In genomic region chr9:56652551-56652950, GRCm38 (mm10) we compare ENCODE assay signal across 27 mouse cellular contexts.
"Had no signal": no experiment of that assay in that cellular context is flagged by ENCODE, and none has a peak within 500 bp of the region (broad histone marks: within the 10 kb centered on the region; RNA-seq: fewer than 3 reads in every experiment).

No protein-coding gene starts in this region.

- H3K36me3 ChIP-seq: heart, embryonic 13.5 days; heart, embryonic 15.5 days; hindbrain, embryonic 13.5 days; hindbrain, embryonic 15.5 days; kidney, embryonic 15.5 days; limb, embryonic 13.5 days; limb, embryonic 15.5 days; liver, embryonic 12.5 days had no signal

- DNase-seq: gastrocnemius, postnatal 14 days; gastrocnemius, postnatal 36 days; heart, adult 11 months; heart, adult 2 months; heart, postnatal 14 days; heart, postnatal 36 days; kidney, adult 11 months; kidney, adult 2 months; kidney, adult 9 months; kidney, postnatal 14 days; kidney, postnatal 36 days; layer of hippocampus, adult 9-11 months; layer of hippocampus, postnatal 36 days; left cerebral cortex, postnatal 4 days had no signal

- H3K4me2 ChIP-seq: heart, embryonic 11.5 days; heart, embryonic 13.5 days; heart, embryonic 15.5 days; hindbrain, embryonic 13.5 days; hindbrain, embryonic 15.5 days; kidney, embryonic 15.5 days; limb, embryonic 13.5 days; limb, embryonic 15.5 days; liver, embryonic 12.5 days had no signal

- H3K4me3 ChIP-seq: heart, adult 2 months; heart, embryonic 13.5 days; heart, embryonic 15.5 days; hindbrain, embryonic 13.5 days; hindbrain, embryonic 15.5 days; kidney, embryonic 15.5 days; limb, embryonic 13.5 days; limb, embryonic 15.5 days; liver, embryonic 12.5 days had no signal

- ATAC-seq: hindbrain, postnatal 0 days; intestine, embryonic 16.5 days; liver, embryonic 12.5 days had no signal

- H3K27ac ChIP-seq: heart, adult 2 months; heart, embryonic 13.5 days; heart, embryonic 15.5 days; hindbrain, embryonic 13.5 days; hindbrain, embryonic 15.5 days; hindbrain, postnatal 0 days; kidney, embryonic 15.5 days; kidney, postnatal 0 days; limb, embryonic 13.5 days; limb, embryonic 15.5 days; liver, embryonic 12.5 days; liver, embryonic 14.5 days had no signal

- H3K27me3 ChIP-seq: hindbrain, embryonic 15.5 days; limb, embryonic 15.5 days had no signal

- H3K9me3 ChIP-seq: heart, embryonic 13.5 days; heart, embryonic 15.5 days; hindbrain, embryonic 13.5 days; hindbrain, embryonic 15.5 days; kidney, embryonic 15.5 days; limb, embryonic 13.5 days; limb, embryonic 15.5 days; liver, embryonic 12.5 days had no signal

- H3K9ac ChIP-seq: heart, embryonic 13.5 days; heart, embryonic 15.5 days; hindbrain, embryonic 13.5 days; hindbrain, embryonic 15.5 days; kidney, embryonic 15.5 days; limb, embryonic 13.5 days; limb, embryonic 15.5 days; liver, embryonic 12.5 days; liver, embryonic 14.5 days had no signal

- H3K4me1 ChIP-seq: liver, embryonic 12.5 days had no signal
